Mouse (Mus musculus): ENCODE results near the gene Caprin1. TPM values are rescaled to one million over a fixed set of nuclear protein-coding genes. Genes with fewer than 3 reads are reported as not detected.

Caprin1 gene
- polyA plus RNA-seq, 1 experiment from 2014 or later: 263 TPM

DNA sequence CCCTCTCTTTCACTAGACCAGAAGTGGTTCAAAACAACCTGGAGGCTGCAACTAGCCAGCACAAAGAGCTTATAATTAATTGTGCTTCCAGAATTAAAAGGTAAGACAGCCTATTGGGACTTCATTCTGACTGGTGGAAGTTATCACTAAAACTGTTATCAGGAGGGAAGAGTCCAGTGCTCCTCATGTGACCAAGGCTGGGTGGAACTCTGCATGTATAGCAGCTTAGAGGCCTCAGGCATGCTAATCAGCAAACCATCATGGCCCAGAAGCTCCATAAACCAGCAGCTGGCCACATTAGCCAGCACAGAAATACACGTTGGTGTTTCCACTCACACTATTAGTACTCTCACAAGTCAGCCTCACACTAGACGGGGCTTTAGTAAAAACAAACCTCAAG is 50.7 kb downstream of the Caprin1 start:
- 91% methylated on average over 2 of the region's 2 CpGs for WGBS

DNA sequence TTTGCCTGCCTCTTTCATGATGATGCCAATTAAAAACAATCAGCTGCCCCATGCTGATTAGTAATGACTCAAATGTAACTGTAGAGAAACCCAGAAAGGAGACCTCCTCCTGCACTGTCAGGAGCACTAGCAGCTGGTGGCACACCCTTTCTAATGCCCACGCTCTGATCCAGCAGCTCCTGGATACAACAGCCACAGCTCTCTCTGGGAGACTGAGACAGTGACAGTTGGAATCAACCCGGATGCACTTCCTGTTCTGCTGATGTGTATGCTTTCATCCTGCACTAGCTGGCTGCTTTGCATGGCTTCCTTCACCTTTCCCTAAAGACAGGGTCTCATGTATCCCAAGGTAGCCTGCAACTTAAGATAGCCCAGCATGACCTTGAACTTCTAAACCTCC is 51.4 kb downstream of the Caprin1 start:
- H3K4me3 ChIP-seq (ENCODE audit: low read length): no peak overlapping the region
- H3K36me3 ChIP-seq (ENCODE audit: control insufficient read depth, insufficient read depth, low read length): peaks cover 25% of the 10 kb centered on the region
- WGBS: 82% methylated on average over 2 of the region's 2 CpGs
- H3K27me3 ChIP-seq (replicated peaks; ENCODE audit: control insufficient read depth, insufficient read depth, low read length): no peaks in the 10 kb centered on the region
- H3K4me1 ChIP-seq (ENCODE audit: control insufficient read depth, insufficient read depth, low read depth, low read length): no peaks in the 10 kb centered on the region
- H3K27ac ChIP-seq (ENCODE audit: low read depth, low read length): no peak overlapping the region
- no peak overlapping the region for H3K9ac ChIP-seq (ENCODE audit: low read depth, low read length)
- H3K9me3 ChIP-seq (ENCODE audit: control insufficient read depth, low read length): no peaks in the 10 kb centered on the region
- ATAC-seq: no peak
- H3K4me2 ChIP-seq (ENCODE audit: low read length): no peak overlapping the region

More for the DNA sequence above, 50.7 kb downstream of the Caprin1 start:
- Histone ChIP-seq H3K27me3 (replicated peaks; ENCODE audit: control insufficient read depth, insufficient read depth, low read length) (no peaks in the 10 kb centered on the region), H3K27ac (ENCODE audit: low read depth, low read length) (no peak overlapping the region), H3K36me3 (ENCODE audit: control insufficient read depth, insufficient read depth, low read length) (peaks cover 30% of the 10 kb centered on the region), H3K4me3 (ENCODE audit: low read length) (no peak overlapping the region), H3K9ac (ENCODE audit: low read depth, low read length) (no peak overlapping the region), H3K4me1 (ENCODE audit: control insufficient read depth, insufficient read depth, low read depth, low read length) (no peaks in the 10 kb centered on the region), H3K9me3 (ENCODE audit: control insufficient read depth, low read length) (no peaks in the 10 kb centered on the region), H3K4me2 (ENCODE audit: low read length) (no peak overlapping the region)
- no peak for ATAC-seq

- Histone ChIP-seq H3K27me3 (replicated peaks; ENCODE audit: control insufficient read depth, insufficient read depth, low read length) (no peaks in the 10 kb centered on the region), H3K9me3 (ENCODE audit: control insufficient read depth, low read length) (no peaks in the 10 kb centered on the region), H3K36me3 (ENCODE audit: control insufficient read depth, insufficient read depth, low read length) (peaks cover 24% of the 10 kb centered on the region), H3K4me3 (ENCODE audit: low read length) (no peak overlapping the region), H3K9ac (ENCODE audit: low read depth, low read length) (no peak overlapping the region), H3K4me2 (ENCODE audit: low read length) (no peak overlapping the region), H3K4me1 (ENCODE audit: control insufficient read depth, insufficient read depth, low read depth, low read length) (no peaks in the 10 kb centered on the region), H3K27ac (ENCODE audit: low read depth, low read length) (no peak overlapping the region)
- WGBS: 80% methylated on average over 5 of the region's 5 CpGs
- ATAC-seq: no peak
These were observed 52.0 kb downstream of the Caprin1 start for GRCm38 (mm10) chr2:103745481-103745880.

DNA sequence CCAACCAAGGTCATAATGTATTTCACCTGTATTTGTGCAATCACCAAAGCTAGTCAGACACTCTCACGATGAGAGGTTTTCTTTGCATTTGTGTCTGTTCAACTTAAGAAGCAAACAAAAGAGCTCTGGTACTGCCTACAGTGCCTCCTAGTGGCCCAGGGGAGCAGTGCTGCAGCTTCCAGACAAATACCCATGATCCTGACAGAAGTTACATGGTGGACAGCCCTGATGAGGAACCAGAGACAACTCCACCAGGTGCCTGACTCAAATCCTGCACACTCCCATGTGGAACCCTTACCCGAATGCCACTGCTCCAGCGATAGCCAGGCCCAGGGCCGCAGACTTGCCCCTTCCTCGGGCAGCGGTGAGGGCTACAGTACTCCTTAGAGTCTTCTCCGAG is 53.5 kb downstream of the Caprin1 start:
- Histone ChIP-seq H3K4me3 (ENCODE audit: low read length) (no peak overlapping the region), H3K9ac (ENCODE audit: low read depth, low read length) (no peak overlapping the region), H3K27me3 (replicated peaks; ENCODE audit: control insufficient read depth, insufficient read depth, low read length) (no peaks in the 10 kb centered on the region), H3K36me3 (ENCODE audit: control insufficient read depth, insufficient read depth, low read length) (peaks cover 15% of the 10 kb centered on the region; the same call in 1 of the 2 replicates), H3K9me3 (ENCODE audit: control insufficient read depth, low read length) (no peaks in the 10 kb centered on the region), H3K4me1 (ENCODE audit: control insufficient read depth, insufficient read depth, low read depth, low read length) (no peaks in the 10 kb centered on the region), H3K4me2 (ENCODE audit: low read length) (no peak overlapping the region), H3K27ac (ENCODE audit: low read depth, low read length) (no peak overlapping the region)
- 84% methylated on average over 7 of the region's 7 CpGs for WGBS
- ATAC-seq: no peak

- Histone ChIP-seq H3K4me2 (ENCODE audit: low read length) (no peak overlapping the region), H3K27me3 (replicated peaks; ENCODE audit: control insufficient read depth, insufficient read depth, low read length) (no peaks in the 10 kb centered on the region), H3K4me1 (ENCODE audit: control insufficient read depth, insufficient read depth, low read depth, low read length) (no peaks in the 10 kb centered on the region), H3K9ac (ENCODE audit: low read depth, low read length) (no peak overlapping the region), H3K36me3 (ENCODE audit: control insufficient read depth, insufficient read depth, low read length) (peaks cover 16% of the 10 kb centered on the region; the same call in 1 of the 2 replicates), H3K4me3 (ENCODE audit: low read length) (no peak overlapping the region), H3K9me3 (ENCODE audit: control insufficient read depth, low read length) (no peaks in the 10 kb centered on the region), H3K27ac (ENCODE audit: low read depth, low read length) (no peak overlapping the region)
- WGBS: 95% methylated on average over 2 of the region's 2 CpGs
- ATAC-seq: no peak
These were observed 53.9 kb downstream of the Caprin1 start for GRCm38 (mm10) chr2:103743536-103743935.

GRCm38 (mm10) chr2:103742821-103743220 is 54.6 kb downstream of the Caprin1 start:
- WGBS: 100% methylated on average over 6 of the region's 6 CpGs
- ATAC-seq: no peak
- Histone ChIP-seq H3K9ac (ENCODE audit: low read depth, low read length) (no peak overlapping the region), H3K4me1 (ENCODE audit: control insufficient read depth, insufficient read depth, low read depth, low read length) (no peaks in the 10 kb centered on the region), H3K4me3 (ENCODE audit: low read length) (no peak overlapping the region), H3K36me3 (ENCODE audit: control insufficient read depth, insufficient read depth, low read length) (0 out of 2 replicates have a peak, but pooled peaks cover 10% of the 10 kb centered on the region), H3K27me3 (replicated peaks; ENCODE audit: control insufficient read depth, insufficient read depth, low read length) (no peaks in the 10 kb centered on the region), H3K4me2 (ENCODE audit: low read length) (no peak overlapping the region), H3K9me3 (ENCODE audit: control insufficient read depth, low read length) (no peaks in the 10 kb centered on the region), H3K27ac (ENCODE audit: low read depth, low read length) (no peak overlapping the region)

GRCm38 (mm10) chr2:103731423-103731822 is 66.0 kb downstream of the Caprin1 start:
- H3K27me3 ChIP-seq (replicated peaks; ENCODE audit: control insufficient read depth, insufficient read depth, low read length): no peaks in the 10 kb centered on the region
- H3K4me3 ChIP-seq (ENCODE audit: low read length): no peak overlapping the region
- no peak overlapping the region for H3K4me2 ChIP-seq (ENCODE audit: low read length)

GRCm38 (mm10) chr2:103730999-103731398 is 66.5 kb downstream of the Caprin1 start:
- 73% methylated on average over 8 of the region's 8 CpGs for WGBS
- Histone ChIP-seq H3K27ac (ENCODE audit: low read depth, low read length) (no peak overlapping the region), H3K9me3 (ENCODE audit: control insufficient read depth, low read length) (no peaks in the 10 kb centered on the region), H3K9ac (ENCODE audit: low read depth, low read length) (no peak overlapping the region), H3K4me2 (ENCODE audit: low read length) (no peak overlapping the region), H3K4me1 (ENCODE audit: control insufficient read depth, insufficient read depth, low read depth, low read length) (no peaks in the 10 kb centered on the region), H3K36me3 (ENCODE audit: control insufficient read depth, insufficient read depth, low read length) (peaks cover 20% of the 10 kb centered on the region), H3K27me3 (replicated peaks; ENCODE audit: control insufficient read depth, insufficient read depth, low read length) (no peaks in the 10 kb centered on the region), H3K4me3 (ENCODE audit: low read length) (no peak overlapping the region)
- peak; percentile 60 for ATAC-seq

More at GRCm38 (mm10) chr2:103731423-103731822, 66.0 kb downstream of the Caprin1 start:
- ATAC-seq: no peak; the same call in 1 of the 2 replicates
- Histone ChIP-seq H3K36me3 (ENCODE audit: control insufficient read depth, insufficient read depth, low read length) (peaks cover 20% of the 10 kb centered on the region), H3K4me1 (ENCODE audit: control insufficient read depth, insufficient read depth, low read depth, low read length) (no peaks in the 10 kb centered on the region), H3K9me3 (ENCODE audit: control insufficient read depth, low read length) (no peaks in the 10 kb centered on the region), H3K27ac (ENCODE audit: low read depth, low read length) (no peak overlapping the region), H3K9ac (ENCODE audit: low read depth, low read length) (no peak overlapping the region)
- 86% methylated on average over 6 of the region's 6 CpGs for WGBS

- WGBS: 86% methylated on average over 12 of the region's 12 CpGs
- Histone ChIP-seq H3K4me3 (ENCODE audit: low read length) (no peak overlapping the region), H3K27me3 (replicated peaks; ENCODE audit: control insufficient read depth, insufficient read depth, low read length) (no peaks in the 10 kb centered on the region), H3K9ac (ENCODE audit: low read depth, low read length) (no peak overlapping the region), H3K4me1 (ENCODE audit: control insufficient read depth, insufficient read depth, low read depth, low read length) (no peaks in the 10 kb centered on the region), H3K9me3 (ENCODE audit: control insufficient read depth, low read length) (no peaks in the 10 kb centered on the region), H3K4me2 (ENCODE audit: low read length) (no peak overlapping the region), H3K36me3 (ENCODE audit: control insufficient read depth, insufficient read depth, low read length) (peaks cover 16% of the 10 kb centered on the region), H3K27ac (ENCODE audit: low read depth, low read length) (no peak overlapping the region)
- ATAC-seq: no peak
These were observed 69.4 kb downstream of the Caprin1 start for GRCm38 (mm10) chr2:103728027-103728540.

Data from hindbrain, embryonic 16.5 days (tissue).